Mouse (Mus musculus) kidney, postnatal 0 days (tissue): ENCODE results near the gene Rps6ka1. TPM values are rescaled to one million over a fixed set of nuclear protein-coding genes. Genes with fewer than 3 reads are reported as not detected.
"Not testable (repeated sequence)": the region's sequence is repeated elsewhere in the genome, so short reads cannot be mapped to it uniquely, and the experiment has no call there.

Experiments
- ATAC-seq: fragments of 200-750 bp; cut with Nextera tagmentation; replicated peaks from 2 replicates; pipeline ENCODE4 v1.8.0; 2017; ENCODE audit warnings: low read depth, moderate number of reproducible peaks, moderate TSS enrichment, moderate library complexity; ENCODE audit not compliant: low FRiP score
- DNase-seq: peaks from one replicate; pipeline ENCODE4 v3.0.0-alpha.2; 2016; ENCODE audit warnings: low spot score
- H3K27ac ChIP-seq: fragments of 300-500 bp; sonication (generic); 2 replicates; pipeline ENCODE4 v1.5.1; 2014; ENCODE audit warnings: mild to moderate bottlenecking
- H3K27me3 ChIP-seq: fragments of 300-500 bp; sonication (generic); 2 replicates; pipeline ENCODE4 v1.6.1; 2014; ENCODE audit warnings: low read length, mixed read lengths; ENCODE audit not compliant: insufficient read depth
- H3K36me3 ChIP-seq: fragments of 300-500 bp; sonication (generic); 2 replicates; pipeline ENCODE4 v1.6.1; 2014; ENCODE audit warnings: low read length, mixed read lengths; ENCODE audit not compliant: insufficient read depth
- H3K4me1 ChIP-seq: fragments of 300-500 bp; sonication (generic); replicated peaks from 2 replicates; pipeline ENCODE4 v1.6.1; 2014; ENCODE audit warnings: antibody characterized with exemption, low read length, mixed read lengths; ENCODE audit not compliant: insufficient read depth
- H3K4me2 ChIP-seq: fragments of 300-500 bp; sonication (generic); 2 replicates; pipeline ENCODE4 v1.6.1; 2014; ENCODE audit warnings: mild to moderate bottlenecking, low read length, moderate library complexity, mixed read lengths
- H3K4me3 ChIP-seq: fragments of 300-500 bp; sonication (generic); replicated peaks from 2 replicates; pipeline ENCODE4 v1.5.1; 2014; ENCODE audit warnings: low read depth, low read length
- H3K9ac ChIP-seq: fragments of 300-500 bp; sonication (generic); 2 replicates; pipeline ENCODE4 v1.6.1; 2014; ENCODE audit warnings: low read depth, low read length
- H3K9me3 ChIP-seq: fragments of 300-500 bp; sonication (generic); replicated peaks from 2 replicates; pipeline ENCODE4 v1.6.1; 2016; ENCODE audit warnings: low read length, inconsistent platforms, mixed read lengths
- CTCF ChIP-seq: IDR thresholded peaks from 2 replicates; pipeline ENCODE4 v1.5.1; 2016; ENCODE audit warnings: antibody characterized with exemption, low read depth, mild to moderate bottlenecking, moderate library complexity
- WGBS: fragments of 180-500 bp; shearing (Covaris S2); extraction: QIAGEN DNeasy Blood & Tissue Kit; methylation state at CpG from one replicate; pipeline ENCODE4 v1.1.7; 2014; 5-methylcytosine and 5-hydroxymethylcytosine counted together
- polyA plus RNA-seq: library from polyadenylated mRNA; unstranded; fragments of >200 nt; fragmentation: Nextera tagmentation; extraction: Ambion mirVana; gene quantifications from 2 replicates; pipeline ENCODE4 v1.2.1, GENCODE M21; 2015

Rps6ka1 gene
- polyA plus RNA-seq, 1 experiment from 2014 or later = 29.7 TPM

- DNase-seq (no peak), ATAC-seq (no peak)
- no peaks in the 10 kb centered on the region for H3K4me1 ChIP-seq
- TF ChIP-seq CTCF = no peak
- no peak overlapping the region for H3K4me2 ChIP-seq
- no peaks in the 10 kb centered on the region for H3K27me3 ChIP-seq
- WGBS = 90% methylated on average over 5 of the region's 5 CpGs
- no peak overlapping the region for H3K4me3 ChIP-seq
- H3K9me3 ChIP-seq = no peaks in the 10 kb centered on the region
- H3K27ac ChIP-seq = no peak overlapping the region
- H3K36me3 ChIP-seq = no peaks in the 10 kb centered on the region
- no peak overlapping the region for H3K9ac ChIP-seq
These were observed 36.1 kb upstream of the Rps6ka1 start for GRCm38 (mm10) chr4:133923743-133924142.

GRCm38 (mm10) chr4:133918093-133918825, 30.7 kb upstream of the Rps6ka1 start:
- not testable (repeated sequence) for H3K4me3 ChIP-seq, H3K27ac ChIP-seq, H3K9ac ChIP-seq, H3K9me3 ChIP-seq, H3K4me1 ChIP-seq, H3K27me3 ChIP-seq, H3K36me3 ChIP-seq, H3K4me2 ChIP-seq, DNase-seq, ATAC-seq
- 85% methylated on average over 15 of the region's 23 CpGs for WGBS

- H3K4me2 ChIP-seq = no peak overlapping the region
- H3K4me1 ChIP-seq = no peaks in the 10 kb centered on the region; the same call in 1 of the 2 replicates
- H3K4me3 ChIP-seq = no peak overlapping the region
- no peak for TF ChIP-seq CTCF
- H3K9me3 ChIP-seq = no peaks in the 10 kb centered on the region
- no peak for DNase-seq
- no peaks in the 10 kb centered on the region for H3K27me3 ChIP-seq
- H3K36me3 ChIP-seq = no peaks in the 10 kb centered on the region
- WGBS = 75% methylated on average over 4 of the region's 4 CpGs
- H3K9ac ChIP-seq = no peak overlapping the region
- ATAC-seq = no peak
- H3K27ac ChIP-seq = no peak overlapping the region
These were observed 24.4 kb upstream of the Rps6ka1 start for GRCm38 (mm10) chr4:133911983-133912382.

- peak overlapping the region; percentile 56 for H3K9ac ChIP-seq
- peak; percentile 98 for DNase-seq
- peak overlapping the region; percentile 65 for H3K4me2 ChIP-seq
- under 1% methylated on average over 57 of the region's 57 CpGs for WGBS
- peak overlapping the region; percentile 90 for H3K27ac ChIP-seq
- H3K4me3 ChIP-seq = peak overlapping the region; percentile 39
- no peaks in the 10 kb centered on the region for H3K9me3 ChIP-seq
- peak; percentile 98 for TF ChIP-seq CTCF
- ATAC-seq = peak; percentile 98
- no peaks in the 10 kb centered on the region for H3K27me3 ChIP-seq
- H3K4me1 ChIP-seq = no peaks in the 10 kb centered on the region; the same call in 1 of the 2 replicates
- no peaks in the 10 kb centered on the region for H3K36me3 ChIP-seq
These were observed 22.9 kb upstream of the Rps6ka1 start for GRCm38 (mm10) chr4:133910236-133911211.

- no peak for TF ChIP-seq CTCF
- ATAC-seq = no peak
- no peak for DNase-seq
- Histone ChIP-seq H3K4me1 (no peaks in the 10 kb centered on the region; the same call in 1 of the 2 replicates), H3K27ac (no peak overlapping the region), H3K4me3 (no peak overlapping the region), H3K27me3 (no peaks in the 10 kb centered on the region), H3K4me2 (no peak overlapping the region), H3K9me3 (no peaks in the 10 kb centered on the region), H3K36me3 (no peaks in the 10 kb centered on the region), H3K9ac (no peak overlapping the region)
- WGBS = 85% methylated on average over 6 of the region's 6 CpGs
These were observed 20.5 kb upstream of the Rps6ka1 start for GRCm38 (mm10) chr4:133908051-133908450.

GRCm38 (mm10) chr4:133907086-133907485, 19.5 kb upstream of the Rps6ka1 start:
- no peak for TF ChIP-seq CTCF
- ATAC-seq = no peak
- DNase-seq = no peak
- no peaks in the 10 kb centered on the region for H3K27me3 ChIP-seq
- no peak overlapping the region for H3K4me3 ChIP-seq
- no peak overlapping the region for H3K27ac ChIP-seq
- no peaks in the 10 kb centered on the region for H3K36me3 ChIP-seq
- no peak overlapping the region for H3K9ac ChIP-seq
- no peaks in the 10 kb centered on the region for H3K9me3 ChIP-seq
- no peak overlapping the region for H3K4me2 ChIP-seq
- 86% methylated on average over 4 of the region's 4 CpGs for WGBS
- no peaks in the 10 kb centered on the region; the same call in 1 of the 2 replicates for H3K4me1 ChIP-seq
